Mouse (Mus musculus) megakaryocyte, embryonic 14.5 days (primary cell): ENCODE results near the gene Vwa8.

Experiments
- FLI1 ChIP-seq: IDR thresholded peaks from 2 replicates; pipeline ENCODE4 v1.6.1; 2012; ENCODE audit warnings: low read length, inconsistent platforms, mixed read lengths
- GATA1 ChIP-seq: IDR thresholded peaks from 3 replicates; pipeline ENCODE4 v1.6.1; 2012; ENCODE audit warnings: mixed read lengths, low read length, inconsistent platforms, borderline replicate concordance

DNA sequence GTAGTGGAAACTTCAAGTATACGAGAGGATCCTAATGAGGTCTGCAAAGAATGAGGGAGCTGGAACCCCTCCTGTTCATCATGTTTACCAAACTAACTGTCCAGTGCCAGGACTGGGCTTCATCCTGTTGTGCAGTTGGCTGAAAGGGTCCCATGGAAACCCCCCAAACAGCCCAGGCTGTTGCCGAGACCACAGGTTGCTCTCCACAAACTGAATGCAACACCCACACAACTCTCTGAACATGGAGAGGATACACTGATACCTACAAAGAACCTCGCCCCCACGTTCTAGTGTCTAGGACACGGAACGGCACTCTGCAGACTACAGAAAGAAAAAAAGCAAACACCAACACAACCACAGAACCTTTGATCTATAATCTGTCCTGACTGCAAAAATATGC is 387.4 kb downstream of the Vwa8 start:
- TF ChIP-seq GATA1, result no peak
- TF ChIP-seq FLI1, result no peak
